Mouse (Mus musculus) frontal cortex, adult 2 months (tissue): ENCODE measurements around the gene Cadm2. TPM values are rescaled to one million over a fixed set of nuclear protein-coding genes. Genes with fewer than 3 reads are reported as not detected.

Experiments used
- DNase-seq, 2 experiments: peaks; one replicate each; pipeline ENCODE4 v3.0.0; 2022; ENCODE audit warnings: low spot score in 1 of 2; ENCODE audit errors: extremely low spot score in 1 of 2
- polyA plus RNA-seq: library from polyadenylated mRNA; depleted of rRNA; stranded (reverse); fragments of >200 nt; gene quantifications from 2 replicates; pipeline ENCODE4 v1.2.3, GENCODE M21; 2012

The Cadm2 gene
- polyA plus RNA-seq, 1 experiment, result 70.2 TPM

DNA sequence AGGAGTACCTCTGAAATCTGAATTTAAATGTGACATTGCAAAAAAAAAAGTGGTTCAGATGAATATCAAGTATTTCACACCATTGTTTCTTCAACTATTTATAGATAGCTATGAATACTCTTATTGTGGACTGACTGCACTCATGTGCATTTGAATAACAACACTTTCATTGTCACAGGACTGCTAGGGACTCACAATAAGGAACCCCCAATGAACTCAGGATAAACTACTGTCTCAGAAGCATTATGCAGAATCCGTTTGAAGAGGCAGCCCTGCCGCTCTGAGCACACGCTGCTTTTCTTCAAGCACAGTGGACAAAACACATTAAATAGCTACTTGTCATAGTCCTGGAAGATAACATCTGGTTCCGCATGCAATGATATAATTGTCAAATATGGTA is 848.8 kb downstream of the Cadm2 start:
- DNase-seq, result no peak

DNA sequence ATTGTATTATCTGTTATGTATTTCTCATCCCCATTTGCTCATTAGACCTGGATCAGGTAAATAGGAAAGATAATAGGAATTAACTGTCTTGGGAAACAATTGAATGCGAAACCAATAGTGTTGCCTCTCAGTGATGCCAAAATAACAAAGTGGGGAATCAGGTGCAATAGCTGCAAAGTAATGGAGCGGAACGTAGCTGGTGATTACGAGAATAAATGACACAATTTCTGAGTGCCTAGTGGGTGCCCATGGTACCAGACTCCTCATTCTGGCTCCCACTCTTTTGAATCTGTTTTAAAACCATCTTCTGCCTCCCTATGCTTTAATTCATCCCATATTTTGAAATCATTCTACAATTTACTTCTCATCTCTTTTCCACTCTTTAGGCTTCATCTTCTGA is 851.2 kb downstream of the Cadm2 start:
- no peak for DNase-seq

DNA sequence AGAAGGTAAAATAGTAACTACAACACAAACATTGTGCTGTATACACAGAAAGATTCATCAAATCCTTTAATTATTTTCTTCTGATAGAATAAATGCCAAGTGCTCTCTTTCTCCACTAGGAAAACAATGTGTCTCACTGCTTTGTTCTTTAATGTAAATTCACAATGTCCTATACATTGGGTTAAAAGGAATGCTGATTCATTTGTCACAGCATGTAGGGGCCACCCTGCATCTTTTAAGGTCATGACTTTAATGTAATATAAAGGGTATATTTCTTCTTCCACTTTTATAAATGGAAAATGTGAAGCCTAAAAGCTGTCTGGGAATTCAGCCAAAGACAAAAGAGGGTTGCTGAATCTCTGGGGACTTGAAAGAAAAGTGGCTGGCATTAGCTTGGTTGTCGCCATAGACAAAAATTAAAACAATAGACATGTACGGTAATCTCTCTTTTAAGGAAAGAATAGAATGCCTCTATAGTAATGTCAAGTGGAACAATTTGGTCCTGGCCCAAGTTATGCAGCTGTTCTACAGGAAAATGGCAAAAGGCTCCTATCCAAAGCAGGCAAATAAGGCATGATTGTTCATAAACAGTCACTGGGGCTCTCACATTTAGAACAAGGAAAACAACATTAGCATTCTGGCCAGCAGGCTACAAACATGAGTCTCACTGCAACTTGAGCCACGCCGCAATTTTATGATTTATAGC is 851.9 kb downstream of the Cadm2 start:
- peak; percentile 16 to 44 for DNase-seq

DNA sequence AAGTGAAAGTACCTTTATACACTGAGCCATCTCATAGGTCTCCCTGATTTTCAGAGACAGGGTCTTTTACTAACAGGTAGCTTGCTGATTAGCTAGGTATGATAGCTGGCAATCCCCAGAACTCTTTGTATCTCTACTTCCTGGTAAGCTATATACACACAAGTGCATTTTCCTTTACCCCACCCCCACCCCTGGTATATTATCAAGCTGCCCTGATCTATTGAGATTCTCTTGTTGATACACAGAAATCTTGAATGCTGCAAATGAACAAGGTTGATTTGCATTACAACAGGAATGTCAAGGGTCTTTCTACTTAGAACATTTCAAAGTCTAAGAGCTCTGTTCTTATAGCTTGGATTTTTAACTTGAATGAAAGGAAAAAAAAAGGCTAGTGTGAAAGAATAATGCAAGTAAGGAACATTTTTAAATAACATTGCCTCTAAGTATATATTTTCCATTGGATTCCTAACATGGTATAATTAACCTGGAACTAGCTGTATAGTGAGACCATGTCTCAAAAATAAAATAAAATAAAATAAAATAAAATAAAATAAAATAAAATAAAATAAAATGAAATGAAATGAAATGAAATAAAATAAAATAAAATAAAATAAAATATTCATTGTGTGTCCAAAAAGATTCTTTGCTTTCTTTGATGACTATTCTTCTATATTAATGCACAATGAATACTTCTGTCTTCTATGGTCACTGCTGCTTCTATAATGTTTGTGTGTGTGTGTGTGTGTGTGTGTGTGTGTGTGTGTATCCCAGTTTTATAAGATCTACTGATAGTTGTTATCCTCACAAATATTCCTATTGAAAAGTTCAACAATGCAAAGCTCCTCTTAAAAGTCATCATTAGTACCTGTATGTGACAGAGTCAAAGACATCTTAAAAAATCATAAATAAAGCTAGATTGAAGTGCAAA is 858.9 kb downstream of the Cadm2 start:
- no peak for DNase-seq

DNA sequence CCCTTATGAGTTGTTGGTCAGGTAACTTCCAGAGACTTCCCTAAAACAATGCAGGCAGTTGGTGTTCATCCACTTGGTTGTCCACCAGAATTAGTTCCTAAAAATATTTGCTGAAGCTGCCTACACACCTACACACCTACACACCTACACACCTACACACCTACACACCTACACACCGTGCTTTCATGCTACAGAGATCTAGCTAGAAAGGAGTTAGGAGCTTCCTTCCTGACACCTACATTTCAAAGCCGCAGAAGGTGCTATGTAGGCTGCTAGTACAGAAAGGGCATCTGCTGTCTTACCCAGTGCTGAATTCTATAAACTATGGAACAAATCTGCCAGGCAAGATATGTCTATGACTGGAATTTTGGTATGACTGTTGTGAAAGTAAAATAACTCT is 872.2 kb downstream of the Cadm2 start:
- peak; percentile 63 to 67 for DNase-seq

DNA sequence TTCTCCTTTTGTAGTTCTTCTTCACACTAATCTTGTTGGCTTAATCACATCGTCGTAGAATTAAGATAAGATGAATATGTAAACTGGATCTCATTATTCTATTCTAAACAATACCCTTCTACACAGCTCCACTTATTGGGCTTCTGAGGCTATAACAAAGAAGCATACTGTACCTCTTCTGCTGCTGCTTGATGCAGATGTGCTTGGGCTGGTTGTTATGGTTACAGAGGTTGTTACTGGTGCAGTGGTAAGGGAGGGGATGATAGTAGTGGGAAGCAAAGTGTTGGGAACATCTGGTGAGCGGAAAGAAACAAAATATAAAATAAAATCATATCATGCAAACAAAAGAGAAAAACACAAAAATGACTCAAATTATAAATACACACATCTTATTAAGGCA is 889.5 kb downstream of the Cadm2 start:
- DNase-seq, result no peak

DNA sequence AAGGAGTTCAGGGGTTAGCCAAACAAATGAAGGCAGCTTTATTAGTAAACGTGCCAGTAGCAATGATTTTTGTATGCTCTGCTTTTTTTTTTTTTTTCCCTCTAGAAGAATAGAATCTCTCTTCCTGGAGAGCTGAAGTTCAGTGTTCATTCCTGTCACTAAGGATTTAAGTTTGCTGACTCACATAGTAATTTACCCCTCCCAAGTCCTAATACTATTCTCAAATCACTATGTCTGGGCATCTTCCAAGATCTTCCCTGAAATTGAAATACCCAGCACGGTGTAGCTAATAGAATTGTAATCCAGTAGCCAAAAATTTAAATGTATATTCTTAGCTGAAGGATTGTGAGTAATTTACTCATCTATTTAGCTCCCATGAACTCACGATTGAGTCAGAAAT is 914.2 kb downstream of the Cadm2 start:
- no peak for DNase-seq

DNA sequence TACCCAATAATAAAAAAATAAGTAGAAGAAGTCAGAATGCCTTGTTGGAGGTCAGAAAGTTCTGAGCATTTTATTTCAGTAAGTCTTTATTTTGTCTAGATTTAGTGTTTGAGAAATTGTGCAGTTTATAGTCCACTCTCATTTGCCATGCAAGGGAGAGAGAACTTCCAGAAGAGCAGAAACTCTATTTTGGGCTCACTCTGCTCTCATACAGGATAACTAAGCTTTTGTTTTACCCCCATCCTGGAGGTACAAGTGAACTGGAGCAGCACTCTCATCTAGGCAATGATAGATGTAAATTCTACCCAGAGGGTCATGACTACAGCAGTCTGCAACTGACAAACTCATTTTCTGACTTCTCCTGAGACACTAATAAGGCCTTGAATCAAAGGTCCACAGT is 925.9 kb downstream of the Cadm2 start:
- peak in 1 of 2 experiments; percentile 17 for DNase-seq

DNA sequence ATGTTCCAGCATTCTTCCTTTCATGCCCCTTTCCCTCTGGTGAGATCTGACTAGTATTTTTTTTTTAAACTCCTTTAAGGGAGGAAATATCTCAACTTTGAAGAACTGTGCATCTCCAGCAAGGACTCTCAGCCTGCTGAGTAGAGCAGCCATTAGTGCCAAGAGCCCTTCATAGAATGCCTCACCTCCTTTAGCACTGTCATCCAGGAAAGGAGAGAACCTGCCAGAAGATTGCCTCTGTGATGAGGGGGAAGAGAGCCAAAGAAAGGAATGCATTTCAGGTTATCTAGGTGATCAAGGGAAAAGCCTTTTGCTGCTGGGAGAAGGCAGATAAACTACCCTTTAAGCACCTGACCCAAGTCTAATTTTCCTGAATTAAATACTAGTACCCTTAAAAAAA is 943.5 kb downstream of the Cadm2 start:
- no peak for DNase-seq

DNA sequence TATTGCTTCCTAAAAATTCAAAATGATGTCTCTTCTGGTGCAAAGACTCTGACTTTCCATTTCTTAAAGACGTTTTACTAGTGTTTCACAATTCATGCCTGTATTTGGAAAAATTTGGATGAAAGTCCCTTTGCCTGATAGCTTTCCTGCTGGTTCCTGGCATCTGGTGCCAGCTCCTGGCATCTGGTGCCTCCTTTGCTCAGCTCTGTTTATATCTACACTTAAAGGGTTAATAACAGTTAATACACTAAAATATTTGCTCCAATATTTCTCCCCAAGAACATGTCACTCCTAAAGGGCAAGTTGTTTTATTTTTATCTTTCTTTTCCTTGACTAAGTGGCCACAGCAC is 969.7 kb downstream of the Cadm2 start:
- no peak for DNase-seq

DNA sequence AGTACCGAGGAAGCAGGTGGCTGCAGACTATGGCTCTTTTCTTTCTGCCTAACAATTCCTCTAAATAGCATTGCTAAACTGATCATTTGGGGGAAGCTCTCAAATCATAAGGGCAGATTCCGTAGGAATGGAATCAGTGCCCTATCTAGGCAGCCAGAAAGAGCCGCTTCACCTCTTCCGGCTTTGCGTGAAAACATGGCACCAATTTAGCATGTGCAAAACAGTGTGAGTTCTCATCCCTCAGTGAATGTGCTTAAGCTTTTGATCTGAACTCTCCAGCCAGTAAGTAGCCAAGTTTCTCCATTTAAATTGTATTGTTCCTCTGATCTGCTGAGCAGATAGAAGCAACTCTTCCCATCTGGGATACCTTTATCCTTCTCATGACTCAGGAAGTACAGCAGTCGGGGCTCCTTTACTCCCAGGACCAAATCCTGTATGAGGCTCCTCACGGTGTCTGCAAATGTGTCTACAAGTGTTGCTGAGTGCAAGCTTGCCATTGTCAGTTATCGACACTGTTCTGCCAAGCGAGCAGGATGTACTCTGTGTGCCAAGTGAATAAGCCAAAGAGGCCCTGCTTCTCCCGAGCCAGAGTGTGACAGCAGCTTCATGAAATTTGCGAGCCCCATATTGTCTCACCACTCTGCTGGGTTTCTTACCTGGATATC is 970.2 kb downstream of the Cadm2 start:
- DNase-seq, result peak; percentile 23 to 41

DNA sequence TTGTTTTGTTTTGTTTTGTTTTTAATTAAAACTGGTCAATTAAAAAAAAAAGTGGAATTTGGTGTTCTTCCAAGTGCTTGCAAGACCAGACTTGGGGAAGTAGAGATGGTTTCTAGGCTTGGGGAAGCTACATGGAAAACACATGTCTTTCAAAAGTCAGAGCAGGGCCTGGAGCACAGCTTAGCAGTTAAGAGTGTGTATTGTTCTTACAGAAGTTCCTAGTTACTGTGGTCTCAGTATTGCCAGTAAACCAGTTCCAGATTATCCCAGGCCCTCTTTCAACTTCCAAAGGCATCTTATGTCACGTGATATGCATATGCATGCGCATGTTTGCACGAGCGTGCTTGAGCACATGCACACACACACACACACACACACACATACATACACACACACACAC is 972.9 kb downstream of the Cadm2 start:
- DNase-seq, result no peak

DNA sequence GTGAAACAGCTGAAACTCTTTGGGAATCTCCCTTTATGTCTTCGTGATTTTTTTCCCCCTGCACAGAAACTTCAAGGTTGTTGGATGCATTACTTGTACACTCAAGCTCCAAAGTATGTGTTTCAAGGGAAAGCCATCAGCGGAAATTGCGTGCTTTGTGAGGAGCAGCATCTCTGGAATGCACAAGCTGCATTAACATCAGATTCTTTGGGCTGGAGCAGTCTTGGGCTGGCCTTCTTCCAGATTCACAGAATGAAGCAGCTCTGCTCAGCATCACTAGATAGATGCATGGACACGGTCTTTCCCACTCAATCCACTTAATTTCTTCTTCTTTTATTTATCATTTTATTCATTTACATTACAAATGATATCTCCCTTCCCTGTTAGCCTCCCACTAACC is 977.1 kb downstream of the Cadm2 start:
- no peak for DNase-seq

DNA sequence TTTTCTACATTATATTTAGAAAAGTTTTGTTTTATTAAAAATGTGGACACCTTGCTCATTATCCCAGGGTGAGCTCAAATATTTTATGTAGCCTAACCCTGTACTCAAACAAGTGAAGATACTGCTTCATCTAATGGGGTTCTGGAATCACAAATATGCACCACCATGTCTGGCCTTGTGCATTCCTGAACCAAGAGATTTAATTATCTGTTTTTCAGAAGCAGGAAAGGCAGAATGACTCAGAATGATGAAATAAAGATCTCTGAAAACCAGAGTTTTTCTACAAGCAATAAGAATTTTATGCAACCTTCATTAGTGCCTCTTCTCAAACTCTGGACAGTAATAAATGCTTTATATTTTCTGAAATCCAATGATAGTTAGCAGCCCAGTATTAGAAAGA is 993.2 kb downstream of the Cadm2 start:
- DNase-seq, result no peak

DNA sequence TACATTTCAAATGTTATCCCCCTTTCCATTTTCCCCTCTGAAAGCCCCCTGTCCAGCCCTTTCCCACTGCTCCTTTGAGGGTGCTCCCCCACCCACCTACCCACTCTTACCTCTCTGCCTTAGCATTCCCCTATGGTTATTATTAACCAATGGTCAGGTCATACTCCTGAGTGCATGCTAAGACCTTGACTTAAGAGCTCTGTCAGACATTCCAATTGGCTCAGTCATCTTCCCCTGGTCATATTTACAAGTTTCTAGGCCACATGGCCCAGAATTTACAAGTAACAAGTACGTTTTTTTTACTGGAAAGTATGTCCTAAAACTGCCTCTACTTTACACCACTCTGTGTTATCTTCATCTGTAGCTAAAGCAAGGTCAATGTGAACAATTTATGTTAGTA is 998.3 kb downstream of the Cadm2 start:
- DNase-seq, result no peak

DNA sequence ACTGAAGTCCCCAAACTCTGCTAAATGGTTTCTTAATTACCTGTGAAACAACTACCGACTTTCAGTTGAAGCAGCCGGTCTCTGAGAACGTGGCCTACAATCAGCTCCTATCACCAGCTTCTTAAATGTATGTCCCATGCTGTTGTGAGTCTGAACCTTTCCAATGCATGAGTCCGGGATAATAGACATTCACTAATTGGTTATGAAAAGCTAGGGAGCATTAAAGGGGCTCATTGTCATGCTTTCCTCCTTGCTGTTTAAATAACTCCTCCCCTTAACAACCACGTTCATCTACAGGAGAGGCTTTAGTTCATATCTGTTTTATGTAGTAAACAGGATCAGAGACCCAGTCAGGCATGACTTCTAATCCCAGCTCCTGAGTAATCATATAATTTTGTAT is 1008.1 kb downstream of the Cadm2 start:
- no peak for DNase-seq
